ENCODE assay signal across 10 mouse cellular contexts in genomic region chr11:101719986-101720520, GRCm38 (mm10).
"Had no signal": no experiment of that assay in that cellular context is flagged by ENCODE, and none has a peak within 500 bp of the region (broad histone marks: within the 10 kb centered on the region; RNA-seq: fewer than 3 reads in every experiment).

No protein-coding gene starts in this region.

- H3K27ac ChIP-seq: kidney, postnatal 0 days; limb, embryonic 13.5 days; liver, embryonic 15.5 days; midbrain, embryonic 15.5 days; neural tube, embryonic 12.5 days had no signal

- H3K4me3 ChIP-seq: limb, embryonic 13.5 days; liver, embryonic 15.5 days; midbrain, embryonic 15.5 days; neural tube, embryonic 12.5 days had no signal

- H3K36me3 ChIP-seq: limb, embryonic 13.5 days; liver, embryonic 15.5 days; midbrain, embryonic 15.5 days; neural tube, embryonic 12.5 days had no signal

- H3K4me1 ChIP-seq: liver, embryonic 15.5 days had no signal

- H3K27me3 ChIP-seq: limb, embryonic 13.5 days; liver, embryonic 15.5 days; midbrain, embryonic 15.5 days; neural tube, embryonic 12.5 days had no signal

- DNase-seq: left cerebral cortex, postnatal 4 days; lung, adult 2 months; lung, postnatal 36 days; thymus, adult 18-20 months; thymus, postnatal 36 days had no signal
